Mouse (Mus musculus): ENCODE measurements around the gene Padi6. TPM values are rescaled to one million over a fixed set of nuclear protein-coding genes. Genes with fewer than 3 reads are reported as not detected.

The Padi6 gene
- polyA plus RNA-seq, 1 experiment, result not detected

- no peak for TF ChIP-seq CTCF (IDR thresholded peaks at IDR 0.05; ENCODE audit: borderline replicate concordance, extremely low read depth, insufficient read depth, insufficient read length)
- TF ChIP-seq POLR2A (IDR thresholded peaks at IDR 0.05; ENCODE audit: borderline replicate concordance, extremely low read depth, insufficient read depth, insufficient read length, poor library complexity, severe bottlenecking), result no peak
- DNase-seq (ENCODE audit: low read depth), result no peak
These were observed 33.4 kb upstream of the Padi6 start for GRCm38 (mm10) chr4:140775876-140776275.

- DNase-seq (ENCODE audit: low read depth), result no peak
- TF ChIP-seq POLR2A (IDR thresholded peaks at IDR 0.05; ENCODE audit: borderline replicate concordance, extremely low read depth, insufficient read depth, insufficient read length, poor library complexity, severe bottlenecking) (no peak), CTCF (IDR thresholded peaks at IDR 0.05; ENCODE audit: borderline replicate concordance, extremely low read depth, insufficient read depth, insufficient read length) (no peak)
These were observed 32.5 kb upstream of the Padi6 start for GRCm38 (mm10) chr4:140774893-140775292.

DNA sequence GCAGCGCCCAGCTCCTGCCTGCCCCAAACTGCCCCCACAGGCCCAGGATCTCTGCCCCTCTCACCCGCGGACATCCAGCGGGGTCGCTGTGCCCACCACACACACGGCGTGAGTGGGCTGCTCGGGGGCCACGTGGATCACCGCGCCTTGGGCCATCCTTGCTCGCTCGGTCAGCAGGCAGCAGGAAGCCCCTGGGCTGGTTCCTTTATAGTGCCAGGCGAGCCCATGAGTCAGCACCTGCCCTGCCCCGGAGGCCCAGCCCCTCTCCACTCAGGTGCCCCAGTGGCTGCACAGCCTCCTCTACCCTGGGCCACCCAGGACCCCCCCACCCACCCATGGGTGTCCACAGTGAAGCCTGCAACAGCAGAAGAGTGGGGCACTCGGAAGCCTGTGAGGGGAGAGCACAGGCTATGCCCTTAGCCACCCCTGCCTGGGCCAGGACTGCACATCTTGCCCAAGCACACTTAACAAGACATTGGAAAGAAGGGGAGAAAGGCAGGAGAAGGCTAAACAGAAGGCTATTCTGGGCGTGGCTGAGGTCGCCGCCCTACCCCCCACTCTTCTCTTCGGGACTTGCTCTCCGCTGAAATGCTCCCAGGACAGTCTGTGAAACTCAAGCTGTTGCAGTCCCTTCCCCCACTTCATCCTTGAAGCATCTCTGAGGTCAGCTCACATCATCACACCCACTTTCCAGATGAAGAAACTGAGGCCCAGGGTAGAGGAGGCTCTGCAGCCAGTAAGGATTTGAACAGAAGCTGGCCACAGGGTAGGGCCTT lies 31.8 kb upstream of the Padi6 start, which contains the start of gene Padi4:
Gene Padi4 (minus strand): TSS at position 212 of the 776 bp plus-strand sequence.
- TF ChIP-seq CTCF (IDR thresholded peaks at IDR 0.05; ENCODE audit: borderline replicate concordance, extremely low read depth, insufficient read depth, insufficient read length) (no peak), POLR2A (IDR thresholded peaks at IDR 0.05; ENCODE audit: borderline replicate concordance, extremely low read depth, insufficient read depth, insufficient read length, poor library complexity, severe bottlenecking) (no peak)
- no peak for DNase-seq (ENCODE audit: low read depth)

DNA sequence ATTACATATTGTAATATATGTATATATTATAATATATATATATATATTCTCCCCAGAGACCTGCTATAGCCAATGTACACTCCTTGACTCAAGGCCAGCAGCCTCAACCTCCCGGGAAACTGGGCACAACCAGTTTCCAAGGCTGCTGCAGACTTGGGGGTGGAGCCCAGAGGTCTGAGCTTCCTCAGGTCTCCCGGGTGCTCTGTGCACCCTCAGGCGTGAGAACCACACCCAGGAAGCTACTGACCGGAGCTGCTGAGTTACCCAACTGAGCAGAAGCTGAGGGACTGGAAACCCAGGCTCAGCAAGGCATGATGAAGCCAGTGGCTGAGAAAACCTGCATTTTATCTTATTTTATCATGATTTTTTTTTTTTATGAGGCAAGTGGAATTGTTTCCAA lies 28.6 kb upstream of the Padi6 start:
- DNase-seq (ENCODE audit: low read depth), result no peak
- TF ChIP-seq CTCF (IDR thresholded peaks at IDR 0.05; ENCODE audit: borderline replicate concordance, extremely low read depth, insufficient read depth, insufficient read length), result no peak
- TF ChIP-seq POLR2A (IDR thresholded peaks at IDR 0.05; ENCODE audit: borderline replicate concordance, extremely low read depth, insufficient read depth, insufficient read length, poor library complexity, severe bottlenecking), result no peak

GRCm38 (mm10) chr4:140770433-140770832 lies 28.0 kb upstream of the Padi6 start:
- peak; percentile 27 for DNase-seq (ENCODE audit: low read depth)
- TF ChIP-seq CTCF (IDR thresholded peaks at IDR 0.05; ENCODE audit: borderline replicate concordance, extremely low read depth, insufficient read depth, insufficient read length) (no peak), POLR2A (IDR thresholded peaks at IDR 0.05; ENCODE audit: borderline replicate concordance, extremely low read depth, insufficient read depth, insufficient read length, poor library complexity, severe bottlenecking) (no peak)

DNA sequence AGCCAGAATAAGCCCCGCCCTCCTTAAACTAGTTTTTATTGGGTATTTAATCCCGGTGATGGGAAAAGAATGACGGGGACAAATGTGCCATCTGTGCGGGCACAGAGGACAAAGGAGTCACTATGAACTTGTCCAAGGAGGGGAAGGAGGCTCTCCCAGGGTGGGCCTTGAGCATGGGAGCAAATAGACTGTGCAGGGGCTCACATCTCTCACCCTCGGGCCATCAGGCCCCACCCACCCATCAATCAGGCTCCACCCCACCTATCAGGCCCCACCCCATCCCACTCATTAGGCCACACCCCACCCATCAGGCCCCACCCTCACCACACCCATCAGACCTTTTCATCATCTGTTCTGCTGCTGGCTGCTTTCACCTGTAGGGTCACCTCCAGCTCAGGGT lies 26.5 kb upstream of the Padi6 start:
- TF ChIP-seq POLR2A (IDR thresholded peaks at IDR 0.05; ENCODE audit: borderline replicate concordance, extremely low read depth, insufficient read depth, insufficient read length, poor library complexity, severe bottlenecking) (no peak), CTCF (IDR thresholded peaks at IDR 0.05; ENCODE audit: borderline replicate concordance, extremely low read depth, insufficient read depth, insufficient read length) (no peak)
- DNase-seq (ENCODE audit: low read depth), result no peak

- no peak for DNase-seq (ENCODE audit: low read depth)
- no peak for TF ChIP-seq CTCF (IDR thresholded peaks at IDR 0.05; ENCODE audit: borderline replicate concordance, extremely low read depth, insufficient read depth, insufficient read length)
- TF ChIP-seq POLR2A (IDR thresholded peaks at IDR 0.05; ENCODE audit: borderline replicate concordance, extremely low read depth, insufficient read depth, insufficient read length, poor library complexity, severe bottlenecking), result no peak
These were observed 23.5 kb upstream of the Padi6 start for GRCm38 (mm10) chr4:140765936-140766335.

- TF ChIP-seq CTCF (IDR thresholded peaks at IDR 0.05; ENCODE audit: borderline replicate concordance, extremely low read depth, insufficient read depth, insufficient read length) (peak; percentile 58), POLR2A (IDR thresholded peaks at IDR 0.05; ENCODE audit: borderline replicate concordance, extremely low read depth, insufficient read depth, insufficient read length, poor library complexity, severe bottlenecking) (no peak)
- DNase-seq (ENCODE audit: low read depth), result no peak
These were observed 20.7 kb upstream of the Padi6 start for GRCm38 (mm10) chr4:140763158-140763557.

GRCm38 (mm10) chr4:140761601-140762000 lies 19.2 kb upstream of the Padi6 start:
- no peak for DNase-seq (ENCODE audit: low read depth)
- no peak for TF ChIP-seq CTCF (IDR thresholded peaks at IDR 0.05; ENCODE audit: borderline replicate concordance, extremely low read depth, insufficient read depth, insufficient read length)
- TF ChIP-seq POLR2A (IDR thresholded peaks at IDR 0.05; ENCODE audit: borderline replicate concordance, extremely low read depth, insufficient read depth, insufficient read length, poor library complexity, severe bottlenecking), result no peak

GRCm38 (mm10) chr4:140755811-140756210 lies 13.4 kb upstream of the Padi6 start:
- TF ChIP-seq POLR2A (IDR thresholded peaks at IDR 0.05; ENCODE audit: borderline replicate concordance, extremely low read depth, insufficient read depth, insufficient read length, poor library complexity, severe bottlenecking) (no peak), CTCF (IDR thresholded peaks at IDR 0.05; ENCODE audit: borderline replicate concordance, extremely low read depth, insufficient read depth, insufficient read length) (no peak)
- no peak for DNase-seq (ENCODE audit: low read depth)

GRCm38 (mm10) chr4:140753366-140753765 lies 10.9 kb upstream of the Padi6 start:
- DNase-seq (ENCODE audit: low read depth), result no peak
- TF ChIP-seq CTCF (IDR thresholded peaks at IDR 0.05; ENCODE audit: borderline replicate concordance, extremely low read depth, insufficient read depth, insufficient read length), result no peak
- TF ChIP-seq POLR2A (IDR thresholded peaks at IDR 0.05; ENCODE audit: borderline replicate concordance, extremely low read depth, insufficient read depth, insufficient read length, poor library complexity, severe bottlenecking), result no peak

- no peak for TF ChIP-seq CTCF (IDR thresholded peaks at IDR 0.05; ENCODE audit: borderline replicate concordance, extremely low read depth, insufficient read depth, insufficient read length)
- no peak for TF ChIP-seq POLR2A (IDR thresholded peaks at IDR 0.05; ENCODE audit: borderline replicate concordance, extremely low read depth, insufficient read depth, insufficient read length, poor library complexity, severe bottlenecking)
- peak; percentile 26 for DNase-seq (ENCODE audit: low read depth)
These were observed 7.9 kb upstream of the Padi6 start for GRCm38 (mm10) chr4:140750328-140750727.
